10 mouse cellular contexts compared by ENCODE assay signal in the genomic region with DNA sequence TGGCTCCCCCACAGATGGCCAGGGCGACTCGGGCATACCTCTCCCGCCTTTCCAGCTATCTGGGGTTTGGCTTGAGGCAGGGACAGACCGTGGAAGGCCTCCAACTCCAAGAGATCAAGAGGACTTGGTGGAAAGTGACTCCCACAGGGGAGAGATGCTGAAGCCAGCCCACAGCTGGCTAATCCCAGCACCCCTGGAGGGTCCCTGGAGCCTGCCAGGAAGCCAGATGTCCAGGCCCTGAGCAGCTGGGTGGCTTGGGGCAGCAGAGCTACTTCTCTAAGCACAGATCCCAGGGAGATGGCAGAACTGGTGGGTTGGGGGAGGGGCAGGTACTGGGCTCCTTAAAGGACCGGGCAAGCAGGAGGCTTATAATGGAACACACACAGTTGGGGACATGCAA. TPM values are rescaled to one million over a fixed set of nuclear protein-coding genes. Genes with fewer than 3 reads are reported as not detected.
DNase-seq lines count a peak whose midpoint lies in the region; ATAC-seq lines count a peak whose summit lies in the region.
"Had no signal": no experiment of that assay in that cellular context is flagged by ENCODE, and none has a peak within 500 bp of the region (broad histone marks: within the 10 kb centered on the region; RNA-seq: fewer than 3 reads in every experiment).

No protein-coding gene starts in this region.

- H3K4me3 ChIP-seq in hindbrain, embryonic 10.5 days = no peak overlapping the region
- no peak overlapping the region for H3K4me3 ChIP-seq in hindbrain, embryonic 12.5 days
- H3K4me3 ChIP-seq in embryonic facial prominence, embryonic 13.5 days = no peak overlapping the region
- H3K4me3 ChIP-seq: heart, adult 2 months had no signal

- no peak overlapping the region for H3K9ac ChIP-seq in hindbrain, embryonic 12.5 days
- H3K9ac ChIP-seq in embryonic facial prominence, embryonic 13.5 days = 0 out of 2 replicates have a peak overlapping the region, but pooled peaks have one; percentile 6

- WGBS in hindbrain, embryonic 10.5 days = 37% methylated on average over 5 of the region's 5 CpGs
- WGBS in hindbrain, embryonic 12.5 days = 44% methylated on average over 5 of the region's 5 CpGs
- 41% methylated on average over 5 of the region's 5 CpGs for WGBS in embryonic facial prominence, embryonic 13.5 days

- peak overlapping the region; percentile 64 for H3K27ac ChIP-seq in hindbrain, embryonic 10.5 days
- no peak overlapping the region for H3K27ac ChIP-seq in hindbrain, embryonic 12.5 days
- H3K27ac ChIP-seq in embryonic facial prominence, embryonic 13.5 days = no peak overlapping the region
- H3K27ac ChIP-seq: heart, adult 2 months; stomach, postnatal 0 days had no signal

- H3K4me2 ChIP-seq in hindbrain, embryonic 12.5 days (replicated peaks) = no peak overlapping the region
- no peak overlapping the region for H3K4me2 ChIP-seq in embryonic facial prominence, embryonic 13.5 days

- no peaks in the 10 kb centered on the region for H3K9me3 ChIP-seq in hindbrain, embryonic 10.5 days
- H3K9me3 ChIP-seq in hindbrain, embryonic 12.5 days (replicated peaks) = no peaks in the 10 kb centered on the region
- no peaks in the 10 kb centered on the region for H3K9me3 ChIP-seq in embryonic facial prominence, embryonic 13.5 days

- peaks cover 4% of the 10 kb centered on the region; the same call in 1 of the 2 replicates for H3K27me3 ChIP-seq in hindbrain, embryonic 10.5 days (ENCODE audit: insufficient read depth, poor library complexity, severe bottlenecking)
- H3K27me3 ChIP-seq in hindbrain, embryonic 12.5 days = 0 out of 2 replicates have a peak, but pooled peaks cover 4% of the 10 kb centered on the region
- no peaks in the 10 kb centered on the region; the same call in 1 of the 2 replicates for H3K27me3 ChIP-seq in embryonic facial prominence, embryonic 13.5 days

- DNase-seq in hindbrain, embryonic 10.5 days (ENCODE audit: low spot score) = no peak
- DNase-seq in MN1 (ENCODE audit: low spot score) = peak; percentile 74
- peak; percentile 5 to 7 for DNase-seq in heart, postnatal 36 days
- no peak for DNase-seq in spleen, postnatal 10 days (ENCODE audit: low spot score in 2 of 2)
- no peak for DNase-seq in cerebellum, adult 11-12 months
- DNase-seq: kidney, adult 2 months had no signal

- intact Hi-C loops in heart, postnatal 36 days (cut with DNase I) = no loop called here

- ATAC-seq in hindbrain, embryonic 12.5 days (ENCODE audit: low FRiP score) = no peak
- ATAC-seq in embryonic facial prominence, embryonic 13.5 days (ENCODE audit: insufficient number of reproducible peaks, insufficient read depth, low FRiP score, low TSS enrichment, low read depth) = no peak

- peaks cover 46% of the 10 kb centered on the region for H3K4me1 ChIP-seq in hindbrain, embryonic 10.5 days (replicated peaks)
- peaks cover 32% of the 10 kb centered on the region for H3K4me1 ChIP-seq in hindbrain, embryonic 12.5 days
- peaks cover 64% of the 10 kb centered on the region for H3K4me1 ChIP-seq in embryonic facial prominence, embryonic 13.5 days

- H3K36me3 ChIP-seq in hindbrain, embryonic 10.5 days = no peaks in the 10 kb centered on the region; the same call in 1 of the 2 replicates
- no peaks in the 10 kb centered on the region for H3K36me3 ChIP-seq in hindbrain, embryonic 12.5 days
- peaks cover 25% of the 10 kb centered on the region for H3K36me3 ChIP-seq in embryonic facial prominence, embryonic 13.5 days

RNA-seq across cellular contexts. Expression of a gene that starts 28.4 kb away (rescaled TPM):
- polyA plus RNA-seq in hindbrain, embryonic 10.5 days (2016; fragmentation: Nextera tagmentation; extraction: Ambion mirVana) = 12.9 and 14.8 TPM in 2 replicates
- 18.3 and 19.0 TPM in 2 replicates for polyA plus RNA-seq in hindbrain, embryonic 12.5 days (2016; fragmentation: Nextera tagmentation; extraction: Ambion mirVana)
- polyA plus RNA-seq in embryonic facial prominence, embryonic 13.5 days (2015; fragmentation: Nextera tagmentation; extraction: Ambion mirVana) = 41.6 and 43.6 TPM in 2 replicates
- total RNA-seq in heart, postnatal 36 days (2021) = 1 to 10 TPM; 1.1 to 1.2 TPM

Comparison
In these comparisons a context has a peak if more than half of its experiments do, and no peak if none do; other contexts are left out.
1. DNase-seq: peak in MN1 (single experiment) and heart, postnatal 36 days (2 of 2); none in hindbrain, embryonic 10.5 days (single experiment), spleen, postnatal 10 days (0 of 2) and cerebellum, adult 11-12 months (single experiment).